Mouse (Mus musculus): ENCODE data around the gene Hnrnpa1.
A peak's percentile ranks its signal among the peaks of the same experiment; 100 is the strongest.
"Not testable (repeated sequence)": the region's sequence is repeated elsewhere in the genome, so short reads cannot be mapped to it uniquely, and the experiment has no call there.

Hnrnpa1 gene

GRCm38 (mm10) chr15:103275943-103276342 lies 35.7 kb downstream of the Hnrnpa1 start:
- DNase-seq = not testable (repeated sequence)

GRCm38 (mm10) chr15:103277949-103278348 lies 37.7 kb downstream of the Hnrnpa1 start:
- no peak for DNase-seq

- DNase-seq = no peak
Measured at GRCm38 (mm10) chr15:103279750-103280149, 39.5 kb downstream of the Hnrnpa1 start.

- no peak for DNase-seq
Measured at GRCm38 (mm10) chr15:103280817-103281464, 40.7 kb downstream of the Hnrnpa1 start.

- no peak for DNase-seq
Measured at GRCm38 (mm10) chr15:103281465-103282205, 41.4 kb downstream of the Hnrnpa1 start.

DNA sequence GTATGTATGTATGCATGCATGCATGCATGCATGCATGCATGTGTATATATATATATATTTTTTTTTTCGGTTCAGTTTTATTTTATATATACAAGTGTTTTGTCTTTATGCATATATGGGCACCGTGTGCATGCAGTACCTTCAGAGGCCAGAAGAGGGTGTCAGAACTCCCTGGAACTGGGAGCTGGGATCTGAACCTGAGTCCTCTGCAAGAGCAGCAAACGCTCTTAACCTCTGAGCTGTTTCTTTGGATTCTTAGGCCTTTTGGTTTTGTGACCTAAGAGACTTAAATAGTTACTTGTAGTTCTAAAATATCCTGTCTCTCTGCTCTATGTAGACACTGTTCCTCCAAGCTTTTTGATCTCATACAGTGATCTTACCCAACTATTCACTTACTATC lies 43.8 kb downstream of the Hnrnpa1 start:
- peak; percentile 22 for DNase-seq

DNA sequence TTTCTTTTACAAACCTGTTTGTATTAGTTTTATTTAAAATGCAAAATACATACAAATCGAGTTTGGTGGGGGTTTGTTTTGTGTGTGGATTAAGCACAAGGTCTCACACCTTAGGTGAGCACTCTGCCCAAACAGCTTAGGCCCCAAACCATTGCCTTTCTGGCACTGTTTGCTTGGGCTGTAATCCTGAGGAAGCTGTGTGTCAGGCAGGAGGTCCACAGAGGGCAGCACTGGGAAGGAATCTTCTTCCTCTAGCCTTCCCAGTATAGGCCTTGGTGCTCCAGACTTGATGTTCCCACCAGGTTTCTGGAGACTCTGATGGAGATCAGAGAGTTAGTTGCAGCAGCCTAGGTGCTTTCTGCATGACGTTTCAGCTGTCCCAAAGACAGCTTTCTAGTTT lies 44.4 kb downstream of the Hnrnpa1 start:
- no peak for DNase-seq

DNA sequence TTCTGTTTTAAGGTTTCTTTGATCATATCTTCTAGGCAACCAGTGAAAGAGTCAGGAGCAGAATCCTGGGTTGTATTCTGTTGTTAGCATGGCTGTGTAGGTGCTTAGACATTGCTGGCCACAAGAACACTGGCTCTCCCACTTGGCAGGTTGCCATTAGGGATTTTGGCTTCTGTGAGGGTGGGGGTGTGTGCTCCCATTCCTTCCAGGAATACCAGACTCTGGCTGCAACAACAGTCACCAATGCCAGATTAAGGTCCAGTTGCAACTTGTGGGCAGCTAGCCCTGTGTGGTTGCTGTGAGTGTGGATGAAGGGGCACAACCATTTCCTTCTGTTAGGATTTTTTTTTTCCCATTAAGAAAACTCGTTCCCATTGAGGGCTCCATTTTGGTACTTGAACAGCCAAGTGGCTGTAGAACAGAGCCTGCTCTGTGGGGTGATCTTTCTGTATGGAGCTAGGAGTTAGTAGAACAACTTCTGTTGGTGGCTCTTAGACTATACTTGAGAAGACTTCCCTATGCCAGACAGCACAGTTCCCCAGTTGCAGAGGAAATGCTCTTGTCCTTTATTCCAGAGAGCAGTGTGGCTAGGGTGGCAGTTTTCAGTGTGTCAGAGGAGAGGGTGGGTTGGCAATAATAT lies 45.7 kb downstream of the Hnrnpa1 start:
- peak; percentile 21 for DNase-seq

GRCm38 (mm10) chr15:103289600-103289999 lies 49.4 kb downstream of the Hnrnpa1 start:
- no peak for DNase-seq

GRCm38 (mm10) chr15:103290417-103290816 lies 50.2 kb downstream of the Hnrnpa1 start:
- DNase-seq = no peak

DNA sequence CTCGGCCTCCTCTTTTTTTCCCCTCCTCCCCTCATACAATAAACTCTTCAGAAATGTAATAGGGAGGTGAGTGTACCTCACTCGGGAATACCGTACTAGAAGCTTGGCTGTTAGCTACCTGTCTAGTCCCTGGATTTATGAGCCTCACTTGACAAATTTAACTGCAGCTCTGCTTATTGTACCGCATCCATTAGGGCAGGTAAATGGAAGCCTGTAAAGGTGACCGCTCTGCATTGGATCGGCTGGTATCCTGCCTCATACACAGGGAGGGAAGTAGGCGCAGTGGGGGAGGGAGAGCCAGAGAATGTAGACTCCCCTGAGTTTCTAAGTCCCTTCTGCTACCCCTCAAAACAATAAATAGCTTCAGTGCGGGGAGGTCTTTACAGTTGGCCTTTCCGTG lies 50.6 kb downstream of the Hnrnpa1 start:
- no peak for DNase-seq

DNA sequence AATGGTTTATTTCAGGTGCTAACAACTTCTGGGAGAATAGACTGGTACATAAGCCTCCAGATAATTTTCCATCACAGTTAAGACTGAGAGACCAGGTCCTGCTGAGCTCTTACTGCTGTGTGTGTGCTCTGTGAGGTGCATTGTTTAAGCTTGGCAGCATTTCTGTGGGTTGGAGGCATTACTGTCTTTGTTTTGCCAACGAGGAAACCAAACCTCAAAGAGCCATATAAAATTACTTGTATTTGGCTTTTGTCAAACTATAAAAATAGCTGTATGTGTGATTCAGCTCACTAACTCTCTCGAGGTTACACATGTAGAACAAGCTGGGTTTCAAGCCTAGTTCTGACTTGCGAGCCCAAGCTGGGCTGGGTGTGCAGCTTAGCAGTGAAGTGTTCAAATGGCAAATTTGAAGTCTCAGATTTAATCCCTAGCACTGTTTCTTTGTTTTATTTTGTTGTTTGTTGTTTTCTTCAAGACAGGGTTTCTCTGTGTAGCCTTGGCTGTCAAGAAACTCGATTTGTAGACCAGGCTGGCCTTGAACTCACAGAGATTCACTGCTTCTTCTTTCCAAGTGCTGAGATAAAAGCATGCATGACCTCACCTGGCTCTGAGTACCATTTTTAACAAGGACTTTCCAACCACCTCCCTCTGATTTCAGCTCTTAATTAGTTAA lies 52.6 kb downstream of the Hnrnpa1 start:
- no peak for DNase-seq

DNA sequence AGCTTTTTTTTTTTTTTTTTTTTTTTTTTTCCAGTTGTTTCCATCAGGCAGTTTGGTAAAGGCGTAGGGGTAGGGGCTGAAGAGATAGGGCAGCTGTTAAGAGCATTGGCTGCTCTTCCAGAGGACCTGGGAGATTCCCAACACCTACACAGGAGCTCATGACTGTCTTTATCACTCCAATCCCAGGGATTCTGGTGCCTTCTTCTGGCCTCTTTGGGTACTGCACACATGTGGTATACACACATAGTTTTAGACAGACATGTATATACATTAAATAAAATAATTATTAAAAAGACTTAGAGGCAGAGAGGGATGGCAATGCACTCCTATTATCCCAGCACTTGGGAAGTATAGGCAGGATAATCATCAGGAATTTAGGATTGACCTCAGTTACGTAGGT lies 53.1 kb downstream of the Hnrnpa1 start:
- DNase-seq = no peak

DNA sequence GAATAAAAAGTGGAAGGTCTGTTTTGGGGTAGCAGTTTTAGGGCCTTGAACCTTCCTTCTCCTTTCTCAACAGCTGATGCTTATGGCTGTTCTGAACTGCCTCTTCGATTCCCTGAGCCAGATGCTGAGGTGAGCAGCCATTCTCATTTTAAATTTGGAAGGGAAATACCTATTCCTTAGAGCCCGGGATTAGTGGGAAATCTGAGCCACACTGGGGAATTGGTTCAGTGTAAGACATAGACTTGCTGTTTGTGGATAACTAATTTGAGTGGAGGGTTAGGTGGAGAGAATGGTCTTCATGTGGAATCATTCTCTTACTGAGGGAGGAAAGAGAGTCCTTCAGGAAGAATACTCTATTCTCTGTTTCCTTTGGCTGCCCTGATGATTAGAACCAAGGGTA lies 54.4 kb downstream of the Hnrnpa1 start:
- DNase-seq = no peak

- no peak for DNase-seq
Measured at GRCm38 (mm10) chr15:103295851-103296250, 55.6 kb downstream of the Hnrnpa1 start.

All from cerebellum, adult 11 months (tissue).